Mouse (Mus musculus): Measurements from ENCODE around the gene Gm20403.
"Not testable (repeated sequence)": the region's sequence is repeated elsewhere in the genome, so short reads cannot be mapped to it uniquely, and the experiment has no call there.

Gm20403 gene

DNA sequence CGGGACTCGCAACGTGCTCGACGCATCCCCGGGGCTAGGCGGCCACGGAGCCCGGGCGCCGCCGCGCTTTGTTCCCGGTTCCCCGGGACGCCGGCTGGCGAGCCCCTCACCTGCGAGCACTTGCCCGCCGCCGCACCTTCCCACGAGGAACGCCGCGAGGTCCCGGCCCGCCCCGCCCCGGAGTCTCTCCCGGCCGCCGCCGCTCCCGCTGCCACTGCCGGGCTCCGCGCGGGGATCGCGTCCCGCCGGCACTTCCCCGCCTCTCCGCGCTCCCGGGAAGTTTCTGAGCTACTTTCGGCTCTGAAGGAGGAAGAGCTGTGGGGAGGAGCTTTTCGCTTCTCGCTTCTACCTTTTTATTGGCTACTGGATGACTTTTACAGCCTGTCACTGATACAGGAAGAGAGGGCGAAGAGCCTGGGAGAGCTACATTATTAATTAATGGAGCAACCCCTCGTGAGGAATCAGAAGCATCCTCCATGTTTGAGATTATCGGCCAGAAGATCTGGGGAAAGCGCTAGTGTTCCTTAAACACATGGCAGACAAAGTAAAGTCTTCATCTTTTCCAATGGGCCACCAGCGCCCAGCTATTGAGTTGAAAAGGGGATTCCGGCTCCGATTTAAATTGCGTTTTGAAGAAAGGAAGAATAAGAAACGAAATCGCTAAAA lies at the start of gene Gm20403:
TSS of gene Gm20403 (minus strand) at position 478 of the 666 bp plus-strand sequence.
- DNase-seq (ENCODE audit: low spot score), result peak; percentile 83

DNA sequence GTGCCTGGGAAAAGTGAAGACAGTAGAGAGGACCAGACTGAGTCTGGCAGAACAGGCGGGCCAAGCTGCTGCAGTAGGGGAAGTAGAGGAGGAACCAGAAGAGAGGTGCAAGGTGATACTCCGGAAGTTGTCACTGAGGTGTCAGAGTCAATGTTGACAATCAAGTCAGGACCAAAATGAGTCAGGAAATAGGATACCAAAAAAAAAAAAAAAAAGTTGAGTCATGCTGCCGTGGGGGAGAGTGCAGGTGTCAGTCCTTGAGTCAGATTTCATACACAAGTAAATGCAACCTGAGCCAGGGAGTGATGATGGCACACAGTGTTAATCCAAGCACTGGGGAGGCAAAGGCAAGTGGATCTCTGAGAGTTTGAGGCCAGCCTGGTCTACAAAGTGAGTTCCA lies 40.8 kb upstream of the Gm20403 start:
- DNase-seq (ENCODE audit: low spot score), result no peak

DNA sequence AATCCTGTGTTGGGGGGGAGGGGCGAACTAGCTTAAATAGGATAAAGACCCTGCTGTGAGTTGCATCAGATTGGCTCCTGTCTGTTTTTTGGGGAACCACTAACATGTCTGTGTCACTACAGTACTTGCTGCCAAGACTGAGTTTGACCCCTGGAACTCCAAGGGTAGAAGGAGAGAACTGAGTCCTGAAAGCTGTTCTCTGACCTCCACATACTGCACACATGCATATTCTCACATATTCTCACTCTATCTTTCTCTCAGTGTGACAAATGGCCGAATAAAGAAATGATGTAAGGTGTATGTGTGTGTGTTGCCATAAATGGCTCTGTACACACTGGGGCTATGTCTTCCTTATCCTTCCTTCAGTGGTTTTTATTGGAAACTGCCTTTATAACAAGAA lies 37.0 kb upstream of the Gm20403 start:
- no peak for DNase-seq (ENCODE audit: low spot score)

DNA sequence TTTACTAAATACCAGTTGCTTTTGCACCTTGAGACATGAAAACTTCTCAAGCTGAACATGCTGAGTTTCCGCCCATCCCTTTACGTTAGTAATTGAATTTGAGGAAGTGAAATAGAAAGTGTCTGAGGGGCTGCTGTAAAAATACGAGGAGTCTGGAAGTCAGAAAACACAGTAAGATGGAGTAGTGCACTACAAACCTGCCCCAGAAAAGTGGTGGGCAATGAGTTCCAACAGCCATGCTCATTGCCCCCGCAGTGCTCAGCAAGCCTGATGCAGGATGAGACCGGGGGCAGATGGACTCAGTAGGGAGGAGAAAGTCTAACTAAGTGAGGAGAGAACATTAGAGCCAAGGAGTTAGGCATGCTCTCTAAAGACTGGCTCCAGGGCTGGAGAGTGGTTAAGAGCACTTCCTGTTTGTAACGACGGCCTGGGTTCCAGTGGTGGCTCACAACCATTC lies 33.1 kb upstream of the Gm20403 start:
- no peak for DNase-seq (ENCODE audit: low spot score)

DNA sequence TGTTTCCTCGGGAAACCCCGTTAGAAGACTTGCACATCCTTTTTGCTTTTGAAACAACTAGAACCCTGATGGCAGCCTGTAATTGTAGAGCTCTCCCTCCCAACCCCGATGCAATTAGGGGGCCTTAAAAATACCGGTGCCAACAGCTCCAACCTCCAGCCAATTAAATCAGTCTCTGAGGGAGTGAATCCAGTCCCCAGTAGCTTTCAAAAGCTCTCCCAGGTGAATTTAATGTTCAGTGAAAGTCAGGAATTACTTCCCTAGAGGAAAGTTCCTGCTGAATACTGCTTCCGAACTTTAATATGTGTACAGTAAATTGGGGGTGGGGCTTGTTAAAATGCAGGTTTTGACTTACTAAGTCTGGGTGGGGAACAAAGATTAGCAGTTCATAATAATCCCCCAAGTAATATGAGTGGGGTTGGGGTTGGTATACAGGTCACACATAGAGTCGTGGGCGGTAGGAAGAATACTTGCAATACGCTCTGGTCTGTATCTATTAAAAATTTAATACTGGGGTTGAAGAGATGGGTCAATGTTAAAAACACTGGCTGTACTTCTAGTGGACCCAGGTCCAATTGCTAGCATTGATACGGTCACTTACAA lies 30.9 kb upstream of the Gm20403 start:
- no peak for DNase-seq (ENCODE audit: low spot score)

DNA sequence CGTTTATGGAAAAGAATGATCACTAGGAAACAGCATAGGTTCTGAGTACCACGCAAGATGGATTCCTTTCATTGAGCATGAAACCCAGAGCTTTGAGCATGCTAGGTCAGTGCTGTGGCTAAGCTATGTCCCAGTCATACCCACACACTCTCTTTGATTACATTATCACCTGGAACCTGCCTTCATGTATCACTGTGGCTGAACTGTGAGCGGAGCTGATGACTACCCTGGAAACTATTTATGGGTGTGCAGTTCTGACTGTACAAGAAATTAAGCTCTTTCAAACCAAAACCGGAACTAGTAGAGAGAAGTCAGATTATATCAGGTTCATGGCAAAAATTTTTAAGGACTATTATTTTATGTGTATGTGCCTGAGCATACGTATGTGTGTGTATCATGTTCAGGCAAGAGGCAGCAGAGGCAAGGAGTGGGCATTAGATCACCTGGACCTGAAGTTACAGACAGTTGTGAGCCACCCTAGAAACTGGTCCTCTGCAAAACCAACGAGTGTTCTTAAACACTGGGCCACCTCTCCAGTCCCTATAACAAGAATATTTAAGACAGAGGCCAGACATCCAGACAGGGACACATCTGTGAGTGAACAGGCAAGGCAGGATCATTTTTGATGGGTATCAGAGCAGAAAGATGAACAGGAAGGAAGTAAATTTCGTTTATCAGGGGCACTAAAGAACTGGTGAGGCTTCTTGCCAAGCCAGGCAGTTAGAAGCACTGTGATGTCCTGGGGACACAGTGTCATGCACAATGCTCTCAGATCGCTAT lies 30.2 kb upstream of the Gm20403 start:
- DNase-seq (ENCODE audit: low spot score), result no peak

DNA sequence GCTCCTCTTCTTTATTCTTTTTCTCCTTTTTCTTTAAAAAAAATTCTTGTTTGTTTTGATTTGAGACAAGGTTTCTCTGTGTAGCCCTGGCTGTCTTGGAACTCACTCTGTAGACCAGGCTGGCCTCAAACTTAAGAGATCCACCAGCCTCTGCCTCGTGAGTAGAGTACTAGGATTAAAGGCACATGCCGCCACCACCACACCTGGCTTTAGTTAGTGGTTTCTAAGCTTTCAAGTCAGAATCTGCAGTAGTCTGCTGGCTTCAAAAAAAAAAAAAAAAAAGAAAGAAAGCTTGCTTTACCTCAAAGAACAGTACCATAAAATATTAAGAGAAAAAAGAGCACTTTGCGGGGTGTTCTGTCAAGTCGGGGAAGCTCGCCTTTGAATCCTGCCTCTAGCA lies 29.1 kb upstream of the Gm20403 start:
- DNase-seq (ENCODE audit: low spot score), result no peak

DNA sequence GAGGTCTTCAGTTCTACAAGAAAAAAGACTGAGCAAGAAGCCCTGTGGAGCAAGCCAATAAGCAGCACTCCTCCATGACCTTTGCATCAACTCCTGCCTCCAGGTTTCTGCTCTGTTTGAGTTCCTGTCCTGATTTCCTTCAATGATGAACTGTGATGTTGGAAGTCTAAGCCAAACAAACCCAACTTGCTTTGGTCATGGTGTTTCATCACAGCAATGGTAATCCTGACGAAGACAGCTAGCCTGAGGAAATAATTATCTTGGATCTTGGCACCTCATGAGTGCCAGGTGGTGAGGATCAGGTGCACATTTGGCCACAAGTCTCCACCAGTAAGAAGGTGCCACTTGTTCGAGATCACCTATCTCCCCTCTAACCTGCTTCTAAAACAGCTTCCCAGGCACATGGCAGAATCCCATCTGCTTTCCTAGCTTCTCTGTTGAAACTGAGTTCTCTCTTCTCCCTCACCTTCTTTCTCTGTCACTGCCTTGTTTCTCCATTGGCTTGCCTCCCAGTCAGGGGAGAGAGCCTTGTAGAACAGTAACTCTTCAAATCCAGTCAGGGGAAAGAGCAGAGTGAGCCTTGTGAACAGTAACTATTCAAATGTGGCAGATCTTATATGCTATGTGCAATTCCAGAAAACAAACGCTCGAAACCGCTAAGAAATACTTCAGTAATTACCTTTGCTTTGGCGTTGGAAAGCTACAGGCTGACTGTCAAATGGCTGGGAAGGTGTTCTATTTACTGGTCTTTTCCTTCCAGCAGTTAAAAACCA lies 27.5 kb upstream of the Gm20403 start, which contains the start of gene Baz1a:
TSS of gene Baz1a (minus strand) at position 723 of the 773 bp plus-strand sequence.
- no peak for DNase-seq (ENCODE audit: low spot score)

DNA sequence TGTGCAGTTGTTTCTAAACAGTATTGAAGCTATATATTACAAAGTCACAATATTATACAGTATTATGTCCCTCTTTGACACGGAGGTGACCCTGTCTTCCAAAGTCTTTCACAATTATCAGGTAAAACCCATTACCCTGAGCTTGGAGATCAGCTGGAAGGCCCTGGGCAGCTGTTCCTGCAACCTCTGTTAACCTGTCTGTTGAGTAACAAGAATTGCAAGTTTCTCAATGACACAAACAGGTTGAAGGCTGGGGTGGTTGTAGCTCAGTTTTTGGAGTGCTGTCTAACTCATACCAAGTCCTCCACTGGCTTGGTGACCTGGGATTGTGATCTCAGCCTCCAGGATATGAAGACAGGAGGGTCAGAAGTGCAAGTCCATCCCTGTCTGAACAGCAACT lies 26.7 kb upstream of the Gm20403 start:
- no peak for DNase-seq (ENCODE audit: low spot score)

DNA sequence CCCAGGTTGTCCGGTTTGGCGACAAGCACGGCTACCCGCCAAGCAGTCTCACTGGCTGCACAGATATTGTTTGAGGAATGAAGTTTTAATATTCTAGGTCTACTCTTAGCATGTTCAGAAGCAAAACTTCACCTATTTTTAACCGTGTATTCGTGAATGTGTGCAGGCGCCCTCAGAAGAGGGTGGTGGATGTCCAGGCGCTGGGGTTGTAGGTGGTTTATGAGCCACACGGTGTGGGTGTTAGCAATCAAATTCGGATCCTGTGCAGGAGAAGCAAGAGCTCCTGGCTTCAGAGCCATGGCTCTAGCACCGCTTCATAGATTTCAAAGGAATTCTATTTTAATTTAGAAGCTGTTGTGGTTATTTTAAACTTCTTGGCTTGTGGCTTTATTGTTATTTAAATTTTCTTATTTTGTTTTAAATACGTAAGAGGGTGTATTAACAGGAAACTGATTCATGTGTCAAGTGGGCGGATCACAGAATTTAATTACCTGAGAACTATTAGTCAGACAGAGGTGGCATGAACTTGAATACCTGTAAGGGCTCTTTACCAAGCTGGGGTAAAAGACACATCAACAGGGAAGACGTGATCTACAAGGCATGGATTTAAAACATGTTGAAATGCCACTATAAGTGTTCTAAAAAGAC lies 21.2 kb upstream of the Gm20403 start:
- DNase-seq (ENCODE audit: low spot score), result no peak

DNA sequence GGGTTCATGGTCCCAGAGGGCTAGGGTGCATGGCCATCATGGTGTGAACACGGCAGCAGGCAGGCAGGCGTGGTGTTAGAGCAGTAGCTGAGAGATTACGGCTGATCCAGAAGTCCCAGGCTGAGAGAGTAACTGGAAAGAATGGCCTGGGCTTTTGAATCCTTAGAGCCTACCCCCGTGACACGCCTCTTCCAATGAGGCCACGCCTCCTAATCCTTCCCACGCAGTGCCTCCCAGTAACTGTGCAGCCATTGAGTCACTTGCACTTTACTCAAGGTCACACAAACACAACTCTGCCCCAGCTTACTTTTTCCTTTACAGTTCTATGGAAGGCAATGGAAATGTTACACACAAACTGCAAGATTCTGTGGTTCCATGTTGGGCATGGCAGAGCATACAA lies 19.7 kb upstream of the Gm20403 start:
- no peak for DNase-seq (ENCODE audit: low spot score)

DNA sequence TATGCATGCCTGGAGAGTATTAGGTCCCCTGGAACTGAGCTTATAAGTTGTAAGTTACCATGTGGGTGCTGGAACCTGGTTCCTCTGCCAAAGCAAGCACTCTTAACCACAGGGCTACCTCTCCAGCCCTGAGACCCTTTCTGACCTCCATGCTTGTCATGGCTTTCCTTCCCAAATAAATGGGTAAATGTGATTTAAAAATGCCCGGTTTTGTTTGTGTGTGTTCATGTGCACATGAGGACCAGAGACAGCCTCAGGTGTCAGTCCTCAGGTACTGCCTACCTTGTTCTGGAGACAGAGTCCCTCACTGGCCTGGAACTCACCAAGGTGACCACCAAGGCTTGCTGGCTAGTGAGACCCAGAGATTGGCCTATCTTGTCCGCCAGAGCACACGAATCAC lies 18.1 kb upstream of the Gm20403 start:
- DNase-seq (ENCODE audit: low spot score), result no peak

DNA sequence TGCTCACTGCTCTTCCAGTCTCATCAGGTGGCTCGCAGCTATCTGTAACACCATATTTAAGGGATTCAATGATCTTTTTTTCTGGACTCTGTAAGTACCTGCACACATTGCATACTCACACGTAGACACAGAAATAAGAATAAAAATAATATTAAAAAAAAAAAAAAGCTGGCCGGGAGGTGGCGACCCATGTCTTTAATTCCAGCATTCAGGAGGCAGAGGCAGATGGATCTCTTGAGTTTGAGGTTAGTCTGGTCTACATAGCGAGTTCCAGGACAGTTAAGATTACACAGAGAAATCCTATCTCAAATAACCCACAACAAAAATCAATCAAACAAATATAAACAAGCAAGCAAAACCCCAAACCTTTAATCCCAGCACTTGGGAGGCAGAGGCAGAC lies 17.5 kb upstream of the Gm20403 start:
- DNase-seq (ENCODE audit: low spot score), result no peak

DNA sequence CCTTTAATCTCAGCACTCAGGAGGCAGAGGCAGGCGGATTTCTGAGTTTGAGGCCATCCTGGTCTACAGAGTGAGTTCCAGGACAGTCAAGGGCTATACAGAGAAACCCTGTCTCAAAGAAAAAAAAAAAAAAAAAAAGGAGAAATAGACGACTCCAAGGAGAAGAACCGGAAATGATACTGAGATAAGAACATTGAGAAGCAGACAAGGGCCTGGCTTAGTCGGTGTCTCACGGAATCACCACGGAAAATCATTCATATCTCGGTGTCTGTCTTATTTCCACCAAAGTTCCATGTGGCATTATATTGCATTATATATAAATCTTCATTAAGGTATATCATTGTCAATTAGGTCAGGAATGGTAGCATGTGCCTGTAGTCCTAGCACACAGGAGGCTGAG lies 16.2 kb upstream of the Gm20403 start:
- DNase-seq (ENCODE audit: low spot score), result not testable (repeated sequence)

DNA sequence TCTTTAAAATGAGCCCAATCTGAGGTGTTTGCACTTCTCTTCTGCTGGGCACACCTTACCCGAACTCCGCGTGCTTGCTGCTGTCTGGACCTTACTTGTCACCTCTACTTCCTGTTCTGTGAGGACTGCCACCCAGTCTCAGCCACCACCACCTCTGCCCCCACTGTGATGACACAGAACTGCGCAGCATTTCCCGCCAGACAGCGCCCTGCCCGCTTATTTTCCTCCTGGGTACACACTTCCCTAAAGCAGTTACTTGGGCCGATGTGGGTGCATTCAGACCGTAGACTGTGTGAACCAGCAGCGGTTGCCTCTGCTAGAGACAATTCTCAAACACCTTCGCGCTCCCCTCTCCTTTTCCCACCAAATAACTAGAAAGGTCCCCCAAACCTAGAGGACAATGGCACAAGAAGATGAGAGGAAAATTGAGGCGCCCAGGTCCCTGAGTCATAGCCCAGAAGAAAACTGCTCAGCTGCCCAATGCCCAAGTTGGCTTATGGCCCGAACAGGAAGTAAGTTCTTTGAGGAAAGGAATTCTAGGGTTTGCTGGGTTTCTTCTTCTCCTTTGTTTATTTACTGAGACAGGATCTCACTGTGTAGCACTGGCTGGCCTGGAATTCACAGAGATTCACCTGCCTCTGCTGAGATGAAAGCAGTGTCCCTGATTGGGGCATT lies 12.8 kb upstream of the Gm20403 start:
- DNase-seq (ENCODE audit: low spot score), result no peak

DNA sequence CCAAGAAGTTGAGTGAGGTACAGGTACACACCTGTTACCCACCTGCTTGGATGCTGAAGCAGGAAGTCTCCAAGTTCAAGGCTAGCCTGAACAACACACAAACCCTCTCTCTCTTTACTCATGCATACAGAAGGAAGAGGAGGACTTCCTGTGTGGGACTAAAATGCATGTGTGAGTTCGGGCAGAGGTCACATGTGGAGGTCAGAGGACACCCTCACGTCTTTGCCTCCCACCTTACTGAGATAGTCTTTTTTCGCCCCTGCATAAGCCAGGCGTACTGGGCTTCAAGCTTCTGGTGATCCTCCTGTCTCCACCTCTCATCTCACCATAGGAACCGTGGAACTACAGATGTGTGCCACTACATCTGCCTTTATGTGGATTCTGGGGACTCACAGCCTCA lies 12.1 kb upstream of the Gm20403 start:
- DNase-seq (ENCODE audit: low spot score), result no peak

DNA sequence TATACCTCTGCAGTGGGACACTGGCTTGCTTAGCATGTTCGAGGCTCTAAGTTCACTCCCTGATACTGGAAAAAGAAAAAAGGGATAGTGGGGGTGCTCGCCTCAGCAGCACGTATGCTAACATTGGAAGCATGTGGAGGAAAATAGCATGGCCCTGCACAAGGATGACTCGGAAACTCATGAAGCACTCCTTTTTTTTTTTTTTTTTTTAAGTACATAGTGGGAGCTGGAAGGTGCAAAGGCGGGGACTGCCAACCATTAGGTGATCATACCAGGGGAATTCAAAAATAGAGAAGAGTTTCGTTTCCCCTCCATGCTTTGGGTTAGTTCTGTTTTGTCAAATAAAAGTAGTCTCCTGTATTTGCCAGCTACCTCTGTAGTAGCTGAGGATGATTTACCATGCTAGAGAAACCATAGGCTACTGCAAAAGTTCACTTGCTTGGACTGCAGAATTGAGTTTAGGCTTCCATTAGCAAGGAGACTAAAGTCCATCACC lies 10.7 kb upstream of the Gm20403 start:
- DNase-seq (ENCODE audit: low spot score), result no peak

DNA sequence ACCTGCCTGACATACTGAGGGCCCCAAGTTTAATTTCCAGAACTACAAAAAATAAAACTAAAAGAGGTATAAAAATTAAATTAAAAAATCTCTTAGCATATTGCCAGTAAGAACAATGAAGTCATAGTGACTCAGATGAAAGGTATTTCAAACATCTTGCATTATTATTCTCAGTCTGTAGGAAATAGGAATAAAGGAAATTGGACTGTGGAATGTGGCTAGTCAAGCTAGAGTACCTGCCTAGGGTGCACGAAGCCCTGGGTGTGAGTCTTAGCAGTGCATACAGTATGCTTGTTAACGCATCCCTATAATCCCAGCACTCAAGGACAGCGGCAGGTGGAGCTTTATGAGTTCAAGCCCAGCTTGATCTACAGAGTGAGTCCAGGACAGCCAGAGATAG lies 9.6 kb upstream of the Gm20403 start:
- no peak for DNase-seq (ENCODE audit: low spot score)

DNA sequence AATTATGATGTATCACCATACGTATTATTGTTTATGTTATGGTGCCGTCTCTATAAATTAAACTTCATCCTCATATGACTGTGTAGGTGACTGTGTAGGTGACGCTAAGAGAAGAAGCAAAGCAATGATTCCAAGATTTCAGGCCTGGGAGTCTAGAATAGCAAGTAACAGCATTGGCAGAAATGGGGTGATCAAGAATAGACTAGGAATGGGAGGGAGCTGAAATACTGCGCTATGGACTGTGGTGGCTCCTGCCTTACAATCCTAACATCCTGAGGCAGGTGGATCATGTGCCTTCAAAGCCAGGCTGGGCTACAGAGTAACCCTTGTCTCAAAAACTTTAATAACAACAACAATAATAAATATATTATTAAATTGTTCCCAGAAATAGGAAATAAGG lies 8.1 kb upstream of the Gm20403 start:
- DNase-seq (ENCODE audit: low spot score), result no peak

DNA sequence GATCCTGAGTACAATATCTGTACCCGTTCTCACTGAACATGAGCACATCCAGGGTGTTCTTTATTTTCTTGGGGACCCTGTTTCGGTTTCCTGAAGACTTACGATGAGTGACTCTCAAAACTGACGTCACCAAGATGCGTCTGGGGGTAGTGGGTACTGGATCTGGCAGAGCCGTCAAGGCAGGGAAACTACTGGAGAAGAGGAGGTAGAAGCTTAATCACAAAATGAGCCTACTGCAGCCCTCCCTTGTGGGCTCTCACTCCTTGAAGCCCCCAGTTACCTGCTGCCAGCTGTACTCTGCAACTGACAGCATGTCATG lies 7.7 kb upstream of the Gm20403 start:
- no peak for DNase-seq (ENCODE audit: low spot score)

All from embryo, embryonic 10.5 days (tissue).